Mouse (Mus musculus): ENCODE measurements around the gene Trem1. TPM values are rescaled to one million over a fixed set of nuclear protein-coding genes. Genes with fewer than 3 reads are reported as not detected.

Gene Trem1
- polyA plus RNA-seq, 1 experiment from 2014 or later = 0.10 TPM

- no peak overlapping the region for H3K27ac ChIP-seq
- H3K27me3 ChIP-seq = no peaks in the 10 kb centered on the region
- no peak for ATAC-seq (ENCODE audit: low FRiP score)
- H3K4me2 ChIP-seq (replicated peaks) = no peak overlapping the region
- no peaks in the 10 kb centered on the region for H3K4me1 ChIP-seq
- H3K9ac ChIP-seq = no peak overlapping the region
- H3K4me3 ChIP-seq = no peak overlapping the region
- H3K9me3 ChIP-seq (replicated peaks) = no peaks in the 10 kb centered on the region
- H3K36me3 ChIP-seq = no peaks in the 10 kb centered on the region
These were observed 16.5 kb downstream of the Trem1 start for GRCm38 (mm10) chr17:48249039-48249438.

- H3K27me3 ChIP-seq = no peaks in the 10 kb centered on the region
- WGBS = 80% methylated on average over 11 of the region's 11 CpGs
- H3K36me3 ChIP-seq = no peaks in the 10 kb centered on the region
- no peaks in the 10 kb centered on the region for H3K9me3 ChIP-seq (replicated peaks)
- ATAC-seq (ENCODE audit: low FRiP score) = no peak
- H3K4me3 ChIP-seq = no peak overlapping the region
- H3K9ac ChIP-seq = no peak overlapping the region
- no peak overlapping the region for H3K4me2 ChIP-seq (replicated peaks)
- H3K27ac ChIP-seq = no peak overlapping the region
- H3K4me1 ChIP-seq = no peaks in the 10 kb centered on the region
These were observed 16.9 kb downstream of the Trem1 start for GRCm38 (mm10) chr17:48249501-48249900.

- H3K27me3 ChIP-seq = no peaks in the 10 kb centered on the region
- H3K4me3 ChIP-seq = no peak overlapping the region
- H3K36me3 ChIP-seq = no peaks in the 10 kb centered on the region
- no peak for ATAC-seq (ENCODE audit: low FRiP score)
- no peaks in the 10 kb centered on the region for H3K4me1 ChIP-seq
- no peak overlapping the region for H3K4me2 ChIP-seq (replicated peaks)
- no peaks in the 10 kb centered on the region for H3K9me3 ChIP-seq (replicated peaks)
- H3K9ac ChIP-seq = no peak overlapping the region
- 92% methylated on average over 7 of the region's 7 CpGs for WGBS
- H3K27ac ChIP-seq = no peak overlapping the region
These were observed 18.1 kb downstream of the Trem1 start for GRCm38 (mm10) chr17:48250631-48251030.

- H3K9ac ChIP-seq = no peak overlapping the region
- H3K4me2 ChIP-seq (replicated peaks) = no peak overlapping the region
- H3K27me3 ChIP-seq = no peaks in the 10 kb centered on the region
- H3K36me3 ChIP-seq = no peaks in the 10 kb centered on the region
- no peak for ATAC-seq (ENCODE audit: low FRiP score)
- H3K4me3 ChIP-seq = no peak overlapping the region
- H3K27ac ChIP-seq = no peak overlapping the region
- H3K4me1 ChIP-seq = no peaks in the 10 kb centered on the region
- H3K9me3 ChIP-seq (replicated peaks) = peaks cover 12% of the 10 kb centered on the region; the same call in 1 of the 2 replicates
These were observed 24.0 kb downstream of the Trem1 start for GRCm38 (mm10) chr17:48256575-48256974.

- Histone ChIP-seq H3K4me2 (replicated peaks) (no peak overlapping the region), H3K9me3 (replicated peaks) (peaks cover 12% of the 10 kb centered on the region; the same call in 1 of the 2 replicates), H3K27me3 (no peaks in the 10 kb centered on the region), H3K36me3 (no peaks in the 10 kb centered on the region), H3K4me3 (no peak overlapping the region), H3K27ac (no peak overlapping the region), H3K4me1 (no peaks in the 10 kb centered on the region), H3K9ac (no peak overlapping the region)
- WGBS = 91% methylated on average over 2 of the region's 2 CpGs
- ATAC-seq (ENCODE audit: low FRiP score) = no peak
These were observed 29.3 kb downstream of the Trem1 start for GRCm38 (mm10) chr17:48261868-48262267.

GRCm38 (mm10) chr17:48263741-48264362 is 31.3 kb downstream of the Trem1 start, which contains the start of gene Treml4:
Treml4 (plus strand) TSS chr17:48264295.
- H3K4me1 ChIP-seq = no peaks in the 10 kb centered on the region
- H3K27me3 ChIP-seq = no peaks in the 10 kb centered on the region
- H3K4me2 ChIP-seq (replicated peaks) = no peak within 1 kb of the TSS
- peaks cover 10% of the 10 kb centered on the region; the same call in 1 of the 2 replicates for H3K9me3 ChIP-seq (replicated peaks)
- 85% methylated on average over 3 of the region's 3 CpGs for WGBS
- no peaks in the 10 kb centered on the region for H3K36me3 ChIP-seq
- no peak for ATAC-seq (ENCODE audit: low FRiP score)
- H3K27ac ChIP-seq = no peak within 1 kb of the TSS
- no peak within 1 kb of the TSS for H3K9ac ChIP-seq
- H3K4me3 ChIP-seq = no peak within 1 kb of the TSS

- Histone ChIP-seq H3K4me1 (no peaks in the 10 kb centered on the region), H3K9me3 (replicated peaks) (0 out of 2 replicates have a peak, but pooled peaks cover 5% of the 10 kb centered on the region)
These were observed 32.1 kb downstream of the Trem1 start for GRCm38 (mm10) chr17:48264662-48265061.

GRCm38 (mm10) chr17:48266138-48266537 is 33.6 kb downstream of the Trem1 start:
- Histone ChIP-seq H3K9ac (no peak overlapping the region), H3K27me3 (no peaks in the 10 kb centered on the region), H3K4me1 (no peaks in the 10 kb centered on the region), H3K4me2 (replicated peaks) (no peak overlapping the region), H3K27ac (no peak overlapping the region), H3K9me3 (replicated peaks) (no peaks in the 10 kb centered on the region), H3K36me3 (no peaks in the 10 kb centered on the region), H3K4me3 (no peak overlapping the region)
- WGBS = 21% methylated on average over 2 of the region's 2 CpGs
- ATAC-seq (ENCODE audit: low FRiP score) = no peak

More at GRCm38 (mm10) chr17:48264662-48265061, 32.1 kb downstream of the Trem1 start:
- WGBS = 96% methylated on average over 7 of the region's 7 CpGs
- Histone ChIP-seq H3K4me2 (replicated peaks) (no peak overlapping the region), H3K27me3 (no peaks in the 10 kb centered on the region), H3K9ac (no peak overlapping the region), H3K4me3 (no peak overlapping the region), H3K36me3 (no peaks in the 10 kb centered on the region), H3K27ac (no peak overlapping the region)
- ATAC-seq (ENCODE audit: low FRiP score) = no peak

- Histone ChIP-seq H3K9me3 (replicated peaks) (no peaks in the 10 kb centered on the region), H3K36me3 (no peaks in the 10 kb centered on the region), H3K4me3 (no peak overlapping the region), H3K27me3 (no peaks in the 10 kb centered on the region), H3K4me2 (replicated peaks) (no peak overlapping the region), H3K4me1 (no peaks in the 10 kb centered on the region), H3K27ac (no peak overlapping the region), H3K9ac (no peak overlapping the region)
- WGBS = 45% methylated on average over 2 of the region's 2 CpGs
- ATAC-seq (ENCODE audit: low FRiP score) = no peak
These were observed 34.2 kb downstream of the Trem1 start for GRCm38 (mm10) chr17:48266610-48267304.

GRCm38 (mm10) chr17:48267591-48267990 is 35.0 kb downstream of the Trem1 start:
- H3K9me3 ChIP-seq (replicated peaks) = no peaks in the 10 kb centered on the region
- no peak for ATAC-seq (ENCODE audit: low FRiP score)
- no peak overlapping the region for H3K4me2 ChIP-seq (replicated peaks)
- 85% methylated on average over 1 of the region's 1 CpGs for WGBS
- H3K4me1 ChIP-seq = no peaks in the 10 kb centered on the region
- H3K27ac ChIP-seq = no peak overlapping the region
- H3K4me3 ChIP-seq = no peak overlapping the region
- no peaks in the 10 kb centered on the region for H3K36me3 ChIP-seq
- H3K9ac ChIP-seq = no peak overlapping the region
- no peaks in the 10 kb centered on the region for H3K27me3 ChIP-seq

GRCm38 (mm10) chr17:48268276-48268675 is 35.7 kb downstream of the Trem1 start:
- Histone ChIP-seq H3K9ac (no peak overlapping the region), H3K36me3 (no peaks in the 10 kb centered on the region), H3K4me2 (replicated peaks) (no peak overlapping the region), H3K9me3 (replicated peaks) (no peaks in the 10 kb centered on the region), H3K27me3 (no peaks in the 10 kb centered on the region), H3K27ac (no peak overlapping the region), H3K4me3 (no peak overlapping the region), H3K4me1 (no peaks in the 10 kb centered on the region)
- ATAC-seq (ENCODE audit: low FRiP score) = no peak

GRCm38 (mm10) chr17:48269833-48270232 is 37.3 kb downstream of the Trem1 start:
- Histone ChIP-seq H3K27ac (no peak overlapping the region), H3K4me1 (no peaks in the 10 kb centered on the region), H3K4me3 (no peak overlapping the region), H3K9me3 (replicated peaks) (no peaks in the 10 kb centered on the region), H3K36me3 (no peaks in the 10 kb centered on the region), H3K27me3 (no peaks in the 10 kb centered on the region), H3K9ac (no peak overlapping the region), H3K4me2 (replicated peaks) (no peak overlapping the region)
- 79% methylated on average over 4 of the region's 4 CpGs for WGBS
- no peak for ATAC-seq (ENCODE audit: low FRiP score)

- no peak overlapping the region for H3K9ac ChIP-seq
- no peaks in the 10 kb centered on the region for H3K27me3 ChIP-seq
- H3K4me1 ChIP-seq = no peaks in the 10 kb centered on the region
- no peak overlapping the region for H3K27ac ChIP-seq
- no peak for ATAC-seq (ENCODE audit: low FRiP score)
- WGBS = 74% methylated on average over 5 of the region's 5 CpGs
- no peaks in the 10 kb centered on the region for H3K9me3 ChIP-seq (replicated peaks)
- no peaks in the 10 kb centered on the region for H3K36me3 ChIP-seq
- no peak overlapping the region for H3K4me3 ChIP-seq
- no peak overlapping the region for H3K4me2 ChIP-seq (replicated peaks)
These were observed 39.6 kb downstream of the Trem1 start for GRCm38 (mm10) chr17:48272158-48272557.
